Mouse (Mus musculus): ENCODE measurements around the gene Eif2b4. TPM values are rescaled to one million over a fixed set of nuclear protein-coding genes. Genes with fewer than 3 reads are reported as not detected.
A peak's percentile ranks its signal among the peaks of the same experiment; 100 is the strongest.

The Eif2b4 gene
- polyA plus RNA-seq, 1 experiment from 2014 or later: 76.1 TPM

- H3K9me3 ChIP-seq: no peaks in the 10 kb centered on the region
- H3K27ac ChIP-seq: no peak overlapping the region
- H3K27me3 ChIP-seq: no peaks in the 10 kb centered on the region
- no peak overlapping the region for H3K4me3 ChIP-seq (replicated peaks)
- H3K36me3 ChIP-seq: peaks cover 47% of the 10 kb centered on the region
- H3K4me2 ChIP-seq: no peak overlapping the region
- no peak overlapping the region for H3K9ac ChIP-seq (replicated peaks)
- peaks cover 11% of the 10 kb centered on the region for H3K4me1 ChIP-seq (replicated peaks)
- ATAC-seq (ENCODE audit: insufficient number of reproducible peaks, insufficient read depth, low FRiP score, low TSS enrichment, low read depth): no peak
- WGBS: 85% methylated on average over 3 of the region's 3 CpGs
These were observed 41.5 kb downstream of the Eif2b4 start for GRCm38 (mm10) chr5:31151746-31152145.

- Histone ChIP-seq H3K36me3 (peaks cover 50% of the 10 kb centered on the region), H3K9ac (replicated peaks) (no peak overlapping the region), H3K9me3 (no peaks in the 10 kb centered on the region), H3K4me1 (replicated peaks) (peaks cover 10% of the 10 kb centered on the region), H3K4me2 (no peak overlapping the region), H3K27me3 (no peaks in the 10 kb centered on the region), H3K4me3 (replicated peaks) (no peak overlapping the region), H3K27ac (no peak overlapping the region)
- no peak for ATAC-seq (ENCODE audit: insufficient number of reproducible peaks, insufficient read depth, low FRiP score, low TSS enrichment, low read depth)
- 93% methylated on average over 4 of the region's 4 CpGs for WGBS
These were observed 43.4 kb downstream of the Eif2b4 start for GRCm38 (mm10) chr5:31149781-31150180.

- no peak overlapping the region for H3K4me2 ChIP-seq
These were observed 54.2 kb downstream of the Eif2b4 start for GRCm38 (mm10) chr5:31138968-31139425.

GRCm38 (mm10) chr5:31138241-31138967 lies 54.8 kb downstream of the Eif2b4 start, which contains the start of gene Ucn:
Gene Ucn (minus strand): TSS chr5:31138829.
- peak within 1 kb of the TSS; percentile 42 for H3K4me2 ChIP-seq
- H3K9ac ChIP-seq (replicated peaks): no peak within 1 kb of the TSS
- H3K27me3 ChIP-seq: peaks cover 67% of the 10 kb centered on the region
- H3K36me3 ChIP-seq: peaks cover 12% of the 10 kb centered on the region; the same call in 1 of the 2 replicates
- ATAC-seq (ENCODE audit: insufficient number of reproducible peaks, insufficient read depth, low FRiP score, low TSS enrichment, low read depth): 0 out of 2 replicates have a peak, but pooled peaks have one; percentile 15
- WGBS: 2% methylated on average over 52 of the region's 52 CpGs
- peak within 1 kb of the TSS; percentile 27 for H3K4me3 ChIP-seq (replicated peaks)
- peaks cover 21% of the 10 kb centered on the region for H3K4me1 ChIP-seq (replicated peaks)
- no peak within 1 kb of the TSS for H3K27ac ChIP-seq
- H3K9me3 ChIP-seq: no peaks in the 10 kb centered on the region

More at GRCm38 (mm10) chr5:31138968-31139425, 54.2 kb downstream of the Eif2b4 start:
- Histone ChIP-seq H3K4me1 (replicated peaks) (peaks cover 21% of the 10 kb centered on the region), H3K36me3 (peaks cover 17% of the 10 kb centered on the region; the same call in 1 of the 2 replicates), H3K9ac (replicated peaks) (no peak overlapping the region), H3K4me3 (replicated peaks) (peak overlapping the region; percentile 27), H3K9me3 (no peaks in the 10 kb centered on the region), H3K27me3 (peaks cover 62% of the 10 kb centered on the region), H3K27ac (no peak overlapping the region)
- no peak for ATAC-seq (ENCODE audit: insufficient number of reproducible peaks, insufficient read depth, low FRiP score, low TSS enrichment, low read depth)
- WGBS: 17% methylated on average over 9 of the region's 9 CpGs

- no peaks in the 10 kb centered on the region for H3K9me3 ChIP-seq
- peak overlapping the region; percentile 27 for H3K4me3 ChIP-seq (replicated peaks)
- H3K36me3 ChIP-seq: peaks cover 9% of the 10 kb centered on the region; the same call in 1 of the 2 replicates
- H3K27ac ChIP-seq: no peak overlapping the region
- peaks cover 67% of the 10 kb centered on the region for H3K27me3 ChIP-seq
- WGBS: 2% methylated on average over 13 of the region's 13 CpGs
- peak overlapping the region; percentile 42 for H3K4me2 ChIP-seq
- no peak overlapping the region for H3K9ac ChIP-seq (replicated peaks)
- no peak for ATAC-seq (ENCODE audit: insufficient number of reproducible peaks, insufficient read depth, low FRiP score, low TSS enrichment, low read depth)
- H3K4me1 ChIP-seq (replicated peaks): peaks cover 21% of the 10 kb centered on the region
These were observed 55.6 kb downstream of the Eif2b4 start for GRCm38 (mm10) chr5:31137658-31138057.

Other genes starting within 250 kb of the Eif2b4 start
- 4.1 and 4.4 TPM in 2 replicates for gene Cgref1, start 247.8 kb downstream of the Eif2b4 start, polyA plus RNA-seq (2016; fragmentation: Nextera tagmentation; extraction: Ambion mirVana)
- gene Preb, start 233.1 kb downstream of the Eif2b4 start, polyA plus RNA-seq (2016; fragmentation: Nextera tagmentation; extraction: Ambion mirVana): 132 and 133 TPM in 2 replicates
- gene Tcf23, start 224.8 kb downstream of the Eif2b4 start, polyA plus RNA-seq (2016; fragmentation: Nextera tagmentation; extraction: Ambion mirVana): not detected in 2 replicates
- gene Atraid, start 145.1 kb downstream of the Eif2b4 start, polyA plus RNA-seq (2016; fragmentation: Nextera tagmentation; extraction: Ambion mirVana): 105 and 107 TPM in 2 replicates
- 11.0 and 12.5 TPM in 2 replicates for gene Slc5a6, start 144.5 kb downstream of the Eif2b4 start, polyA plus RNA-seq (2016; fragmentation: Nextera tagmentation; extraction: Ambion mirVana)
- 48.0 and 50.9 TPM in 2 replicates for gene Cad, start 138.7 kb downstream of the Eif2b4 start, polyA plus RNA-seq (2016; fragmentation: Nextera tagmentation; extraction: Ambion mirVana)
- gene Dnajc5g, start 87.1 kb downstream of the Eif2b4 start, polyA plus RNA-seq (2016; fragmentation: Nextera tagmentation; extraction: Ambion mirVana): not detected in 2 replicates
- 0.13 and 0.21 TPM in 2 replicates for gene Slc30a3, start 85.2 kb downstream of the Eif2b4 start, polyA plus RNA-seq (2016; fragmentation: Nextera tagmentation; extraction: Ambion mirVana)
- gene Trim54, start 76.7 kb downstream of the Eif2b4 start, polyA plus RNA-seq (2016; fragmentation: Nextera tagmentation; extraction: Ambion mirVana): 2.1 and 3.6 TPM in 2 replicates
- gene Ucn, start 54.6 kb downstream of the Eif2b4 start, polyA plus RNA-seq (2016; fragmentation: Nextera tagmentation; extraction: Ambion mirVana): not detected in 2 replicates
- gene Mpv17, start 39.2 kb downstream of the Eif2b4 start, polyA plus RNA-seq (2016; fragmentation: Nextera tagmentation; extraction: Ambion mirVana): 59.4 and 63.0 TPM in 2 replicates
- 0.80 and 1.5 TPM in 2 replicates for gene Gm29609, start 13.5 kb downstream of the Eif2b4 start, polyA plus RNA-seq (2016; fragmentation: Nextera tagmentation; extraction: Ambion mirVana)
- gene Gtf3c2, start 13.3 kb downstream of the Eif2b4 start, polyA plus RNA-seq (2016; fragmentation: Nextera tagmentation; extraction: Ambion mirVana): 101 and 108 TPM in 2 replicates
- gene Snx17, start 203 bp downstream of the Eif2b4 start, polyA plus RNA-seq (2016; fragmentation: Nextera tagmentation; extraction: Ambion mirVana): 149 and 153 TPM in 2 replicates
- gene Zfp513, start 8.9 kb upstream of the Eif2b4 start, polyA plus RNA-seq (2016; fragmentation: Nextera tagmentation; extraction: Ambion mirVana): 16.7 and 19.3 TPM in 2 replicates
- 146 and 153 TPM in 2 replicates for gene Ppm1g, start 27.3 kb upstream of the Eif2b4 start, polyA plus RNA-seq (2016; fragmentation: Nextera tagmentation; extraction: Ambion mirVana)
- gene Nrbp1, start 47.4 kb upstream of the Eif2b4 start, polyA plus RNA-seq (2016; fragmentation: Nextera tagmentation; extraction: Ambion mirVana): 128 and 138 TPM in 2 replicates
- gene Gm9970, start 47.8 kb upstream of the Eif2b4 start, polyA plus RNA-seq (2016; fragmentation: Nextera tagmentation; extraction: Ambion mirVana): 0.84 TPM in 1 of 2 replicates, not detected in the other
- gene Krtcap3, start 58.3 kb upstream of the Eif2b4 start, polyA plus RNA-seq (2016; fragmentation: Nextera tagmentation; extraction: Ambion mirVana): 24.4 and 26.3 TPM in 2 replicates
- 55.3 and 55.4 TPM in 2 replicates for gene Ift172, start 97.7 kb upstream of the Eif2b4 start, polyA plus RNA-seq (2016; fragmentation: Nextera tagmentation; extraction: Ambion mirVana)
- gene Fndc4, start 102.7 kb upstream of the Eif2b4 start, polyA plus RNA-seq (2016; fragmentation: Nextera tagmentation; extraction: Ambion mirVana): 86.3 and 87.3 TPM in 2 replicates
- gene Gckr, start 104.0 kb upstream of the Eif2b4 start, polyA plus RNA-seq (2016; fragmentation: Nextera tagmentation; extraction: Ambion mirVana): 0.45 and 0.74 TPM in 2 replicates

Measured in limb, embryonic 12.5 days (tissue).